Mouse (Mus musculus) hindbrain, embryonic 10.5 days (tissue): Measurements from ENCODE around the gene Ptpn3. TPM values are rescaled to one million over a fixed set of nuclear protein-coding genes. Genes with fewer than 3 reads are reported as not detected.
"Not testable (repeated sequence)": the region's sequence is repeated elsewhere in the genome, so short reads cannot be mapped to it uniquely, and the experiment has no call there.

ENCODE experiments used
- DNase-seq: peaks from one replicate; pipeline ENCODE4 v3.0.0-alpha.2; 2017; ENCODE audit warnings: low spot score
- H3K27ac ChIP-seq: fragments of 300-500 bp; sonication (generic); 2 replicates; pipeline ENCODE4 v1.5.1; 2016; ENCODE audit warnings: mild to moderate bottlenecking, moderate library complexity
- H3K27me3 ChIP-seq: fragments of 300-500 bp; sonication (generic); 2 replicates; pipeline ENCODE4 v1.6.1; 2016; ENCODE audit warnings: mild to moderate bottlenecking; ENCODE audit not compliant: poor library complexity, insufficient read depth, severe bottlenecking
- H3K36me3 ChIP-seq: fragments of 300-500 bp; sonication (generic); 2 replicates; pipeline ENCODE4 v1.6.1; 2016; ENCODE audit warnings: mild to moderate bottlenecking, moderate library complexity
- H3K4me1 ChIP-seq: fragments of 300-500 bp; sonication (generic); replicated peaks from 2 replicates; pipeline ENCODE4 v1.6.1; 2016; ENCODE audit warnings: mild to moderate bottlenecking
- H3K4me3 ChIP-seq: fragments of 300-500 bp; sonication (generic); 2 replicates; pipeline ENCODE4 v1.5.1; 2016; ENCODE audit warnings: mild to moderate bottlenecking, moderate library complexity
- H3K9me3 ChIP-seq: fragments of 300-500 bp; sonication (generic); 2 replicates; pipeline ENCODE4 v1.6.1; 2016; ENCODE audit warnings: mild to moderate bottlenecking, moderate library complexity
- WGBS: fragments of 180-500 bp; shearing (Covaris S2); methylation state at CpG from one replicate; pipeline ENCODE4 v1.1.7; 2016; 5-methylcytosine and 5-hydroxymethylcytosine counted together
- polyA plus RNA-seq: library from polyadenylated mRNA; unstranded; fragments of >200 nt; fragmentation: Nextera tagmentation; extraction: Ambion mirVana; gene quantifications from 2 replicates; pipeline ENCODE4 v1.2.1, GENCODE M21; 2016

Ptpn3 gene
- polyA plus RNA-seq, 1 experiment from 2014 or later, result 1.6 TPM

GRCm38 (mm10) chr4:57287808-57288207, 13.8 kb downstream of the Ptpn3 start:
- Histone ChIP-seq H3K36me3 (no peaks in the 10 kb centered on the region), H3K9me3 (no peaks in the 10 kb centered on the region), H3K4me1 (no peaks in the 10 kb centered on the region), H3K4me3 (no peak overlapping the region), H3K27me3 (no peaks in the 10 kb centered on the region), H3K27ac (no peak overlapping the region)
- no peak for DNase-seq
- WGBS, result 90% methylated on average over 3 of the region's 3 CpGs

- no peaks in the 10 kb centered on the region for H3K36me3 ChIP-seq
- H3K27me3 ChIP-seq, result no peaks in the 10 kb centered on the region
These were observed 16.4 kb downstream of the Ptpn3 start for GRCm38 (mm10) chr4:57285251-57285650.

GRCm38 (mm10) chr4:57283189-57283588, 18.4 kb downstream of the Ptpn3 start:
- no peak overlapping the region for H3K4me3 ChIP-seq
- no peaks in the 10 kb centered on the region for H3K36me3 ChIP-seq
- WGBS, result 79% methylated on average over 3 of the region's 3 CpGs
- H3K9me3 ChIP-seq, result no peaks in the 10 kb centered on the region
- H3K27ac ChIP-seq, result no peak overlapping the region
- H3K27me3 ChIP-seq, result no peaks in the 10 kb centered on the region
- no peak for DNase-seq
- peaks cover 3% of the 10 kb centered on the region; the same call in 1 of the 2 replicates for H3K4me1 ChIP-seq

More at GRCm38 (mm10) chr4:57285251-57285650, 16.4 kb downstream of the Ptpn3 start:
- Histone ChIP-seq H3K9me3 (no peaks in the 10 kb centered on the region), H3K4me3 (no peak overlapping the region), H3K27ac (no peak overlapping the region), H3K4me1 (no peaks in the 10 kb centered on the region)
- 87% methylated on average over 2 of the region's 2 CpGs for WGBS
- DNase-seq, result no peak

- Histone ChIP-seq H3K9me3 (no peaks in the 10 kb centered on the region), H3K36me3 (no peaks in the 10 kb centered on the region), H3K27me3 (no peaks in the 10 kb centered on the region), H3K27ac (no peak overlapping the region), H3K4me1 (peaks cover 3% of the 10 kb centered on the region; the same call in 1 of the 2 replicates), H3K4me3 (no peak overlapping the region)
- 70% methylated on average over 6 of the region's 6 CpGs for WGBS
- no peak for DNase-seq
These were observed 19.0 kb downstream of the Ptpn3 start for GRCm38 (mm10) chr4:57282630-57283029.

- DNase-seq, result no peak
- H3K4me3 ChIP-seq, result no peak overlapping the region
- H3K27ac ChIP-seq, result no peak overlapping the region
- H3K27me3 ChIP-seq, result no peaks in the 10 kb centered on the region
- 89% methylated on average over 5 of the region's 5 CpGs for WGBS
- no peaks in the 10 kb centered on the region for H3K36me3 ChIP-seq
- H3K4me1 ChIP-seq, result peaks cover 3% of the 10 kb centered on the region; the same call in 1 of the 2 replicates
- no peaks in the 10 kb centered on the region for H3K9me3 ChIP-seq
These were observed 19.5 kb downstream of the Ptpn3 start for GRCm38 (mm10) chr4:57282179-57282578.

- DNase-seq, result no peak
- no peaks in the 10 kb centered on the region for H3K27me3 ChIP-seq
- H3K9me3 ChIP-seq, result no peaks in the 10 kb centered on the region
- no peaks in the 10 kb centered on the region for H3K36me3 ChIP-seq
- H3K4me3 ChIP-seq, result no peak overlapping the region
- H3K4me1 ChIP-seq, result peaks cover 3% of the 10 kb centered on the region; the same call in 1 of the 2 replicates
- WGBS, result 89% methylated on average over 5 of the region's 5 CpGs
- H3K27ac ChIP-seq, result no peak overlapping the region
These were observed 20.7 kb downstream of the Ptpn3 start for GRCm38 (mm10) chr4:57280888-57281287.

- Histone ChIP-seq H3K27ac (no peak overlapping the region), H3K4me1 (peaks cover 14% of the 10 kb centered on the region), H3K27me3 (0 out of 2 replicates have a peak, but pooled peaks cover under 1% of the 10 kb centered on the region), H3K4me3 (no peak overlapping the region), H3K9me3 (no peaks in the 10 kb centered on the region), H3K36me3 (no peaks in the 10 kb centered on the region)
- DNase-seq, result no peak
- WGBS, result 42% methylated on average over 8 of the region's 8 CpGs
These were observed 22.4 kb downstream of the Ptpn3 start for GRCm38 (mm10) chr4:57279229-57279628.

- DNase-seq, result no peak
- H3K9me3 ChIP-seq, result no peaks in the 10 kb centered on the region
- peaks cover 4% of the 10 kb centered on the region; the same call in 1 of the 2 replicates for H3K27me3 ChIP-seq
- H3K27ac ChIP-seq, result no peak overlapping the region
- no peaks in the 10 kb centered on the region for H3K36me3 ChIP-seq
- peaks cover 17% of the 10 kb centered on the region for H3K4me1 ChIP-seq
- WGBS, result 56% methylated on average over 10 of the region's 10 CpGs
- H3K4me3 ChIP-seq, result no peak overlapping the region
These were observed 22.8 kb downstream of the Ptpn3 start for GRCm38 (mm10) chr4:57278812-57279211.

- H3K4me3 ChIP-seq, result no peak overlapping the region
- H3K36me3 ChIP-seq, result no peaks in the 10 kb centered on the region
- H3K27ac ChIP-seq, result no peak overlapping the region
- H3K27me3 ChIP-seq, result peaks cover 8% of the 10 kb centered on the region; the same call in 1 of the 2 replicates
- DNase-seq, result no peak
- WGBS, result 62% methylated on average over 3 of the region's 3 CpGs
- no peaks in the 10 kb centered on the region for H3K9me3 ChIP-seq
- peaks cover 26% of the 10 kb centered on the region for H3K4me1 ChIP-seq
These were observed 24.0 kb downstream of the Ptpn3 start for GRCm38 (mm10) chr4:57277671-57278070.

GRCm38 (mm10) chr4:57275116-57275743, 26.4 kb downstream of the Ptpn3 start:
- no peaks in the 10 kb centered on the region for H3K9me3 ChIP-seq
- no peak overlapping the region for H3K27ac ChIP-seq
- 9% methylated on average over 8 of the region's 8 CpGs for WGBS
- peak; percentile 70 for DNase-seq
- H3K4me1 ChIP-seq, result peaks cover 39% of the 10 kb centered on the region
- no peaks in the 10 kb centered on the region for H3K36me3 ChIP-seq
- H3K4me3 ChIP-seq, result no peak overlapping the region
- H3K27me3 ChIP-seq, result peaks cover 12% of the 10 kb centered on the region

- peaks cover 12% of the 10 kb centered on the region for H3K27me3 ChIP-seq
- peak overlapping the region; percentile 53 for H3K27ac ChIP-seq
- H3K36me3 ChIP-seq, result no peaks in the 10 kb centered on the region
- no peak overlapping the region for H3K4me3 ChIP-seq
- no peak for DNase-seq
- no peaks in the 10 kb centered on the region for H3K9me3 ChIP-seq
- H3K4me1 ChIP-seq, result peaks cover 36% of the 10 kb centered on the region
- 49% methylated on average over 15 of the region's 15 CpGs for WGBS
These were observed 27.8 kb downstream of the Ptpn3 start for GRCm38 (mm10) chr4:57273532-57274502.

GRCm38 (mm10) chr4:57270991-57271390, 30.6 kb downstream of the Ptpn3 start:
- no peaks in the 10 kb centered on the region for H3K36me3 ChIP-seq
- no peak overlapping the region for H3K4me3 ChIP-seq
- H3K27me3 ChIP-seq, result peaks cover 12% of the 10 kb centered on the region
- no peak overlapping the region for H3K27ac ChIP-seq
- peaks cover 44% of the 10 kb centered on the region for H3K4me1 ChIP-seq
- no peaks in the 10 kb centered on the region for H3K9me3 ChIP-seq
- WGBS, result 88% methylated on average over 8 of the region's 8 CpGs
- no peak for DNase-seq

- H3K36me3 ChIP-seq, H3K4me3 ChIP-seq, DNase-seq, H3K9me3 ChIP-seq, H3K27ac ChIP-seq: not testable (repeated sequence)
- 93% methylated on average over 5 of the region's 5 CpGs for WGBS
- Histone ChIP-seq H3K27me3 (peaks cover 12% of the 10 kb centered on the region), H3K4me1 (peaks cover 42% of the 10 kb centered on the region)
These were observed 31.1 kb downstream of the Ptpn3 start for GRCm38 (mm10) chr4:57270489-57270888.
